Mouse (Mus musculus) spleen, postnatal 4 days (tissue): ENCODE results near the gene Zbtb8b.

Experiments
- DNase-seq, 2 experiments: peaks; one replicate each; pipeline ENCODE4 v3.0.0; 2022; ENCODE audit warnings: low spot score in 2 of 2

Gene Zbtb8b

GRCm38 (mm10) chr4:129376961-129377545 is 63.6 kb downstream of the Zbtb8b start:
- peak; percentile 53 to 80 for DNase-seq

GRCm38 (mm10) chr4:129375821-129376220 is 64.8 kb downstream of the Zbtb8b start:
- no peak for DNase-seq
